Mouse (Mus musculus): ENCODE data around the gene Hoxd9. TPM values are rescaled to one million over a fixed set of nuclear protein-coding genes. Genes with fewer than 3 reads are reported as not detected.

Hoxd9 gene
- total and polyA plus RNA-seq, 3 experiments: not detected

DNA sequence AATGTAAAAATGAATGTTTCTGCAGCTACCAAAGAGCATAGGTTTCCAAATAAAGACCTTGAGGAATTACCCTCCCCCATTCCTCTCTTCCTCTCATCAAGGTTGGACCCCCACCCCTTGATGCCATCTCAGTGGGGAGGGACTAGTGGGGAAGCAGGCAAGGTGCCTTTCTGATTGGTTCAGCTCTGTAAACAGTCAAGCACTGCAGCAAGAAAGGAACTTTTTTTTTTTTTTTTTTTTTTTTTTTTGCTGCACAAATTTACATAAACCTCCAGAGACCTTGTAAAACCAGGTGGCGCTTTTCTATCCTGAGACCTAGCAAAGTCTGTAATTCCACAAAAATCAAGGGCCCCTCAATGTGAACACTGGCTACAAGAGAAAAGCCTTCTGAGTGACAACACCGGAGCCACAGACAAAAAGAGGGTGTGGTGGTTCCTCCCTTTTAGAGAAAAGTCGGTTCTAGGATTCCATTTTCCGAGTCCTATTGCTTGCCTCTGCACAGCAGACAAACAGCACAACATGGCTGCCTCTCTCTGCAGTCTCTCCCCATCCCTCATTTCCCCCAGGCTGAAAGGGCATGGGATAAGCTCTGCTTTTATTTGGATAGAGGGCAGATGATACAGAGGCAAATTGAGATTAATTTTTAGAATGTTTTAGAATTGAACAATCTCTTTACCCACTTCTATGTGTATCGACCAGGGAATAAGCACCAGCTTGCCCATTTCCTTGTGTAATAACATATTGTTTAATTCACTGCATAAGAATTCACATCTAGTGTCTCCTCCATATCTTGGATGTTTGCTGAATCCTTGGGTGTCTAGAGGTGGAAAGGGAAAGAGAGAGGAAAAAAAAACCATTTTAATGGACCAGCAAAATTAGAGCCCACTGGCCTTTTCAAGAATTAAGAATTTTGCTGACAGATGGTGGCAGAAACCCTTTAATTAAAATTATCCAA is 12.2 kb downstream of the Hoxd9 start:
- DNase-seq (ENCODE audit: extremely low read depth): peak; percentile 8
- no peak for TF ChIP-seq CHD2 (IDR thresholded peaks at IDR 0.05; ENCODE audit: low read length)
- TF ChIP-seq PAX5 (IDR thresholded peaks at IDR 0.05; ENCODE audit: low read length): no peak
- peak; percentile 98 for TF ChIP-seq ZNF384 (IDR thresholded peaks at IDR 0.05; ENCODE audit: low read depth, low read length)
- Histone ChIP-seq H3K4me2 (ENCODE audit: insufficient read depth, low read depth, poor library complexity, severe bottlenecking) (peak overlapping the region; percentile 7; the same call in 1 of the 2 replicates), H3K4me1 (ENCODE audit: control insufficient read depth in 1 of 2, insufficient read depth in 2 of 2) (peaks cover 0 to 4% of the 10 kb centered on the region in 2 experiments; a peak in 2 of 4 replicates), H3K79me2 (replicated peaks; ENCODE audit: control insufficient read depth, extremely low read depth, insufficient read depth, poor library complexity, severe bottlenecking) (no peaks in the 10 kb centered on the region), H3K27ac (ENCODE audit: insufficient read depth, low read depth) (no peak overlapping the region), H3K4me3 (replicated peaks in 1 of 3; ENCODE audit: low read depth in 2 of 3, low read length in 2 of 3, poor library complexity in 1 of 3) (no peak overlapping the region), H3K27me3 (replicated peaks) (peaks cover 6% of the 10 kb centered on the region), H3K36me3 (replicated peaks in 1 of 2; ENCODE audit: control insufficient read depth in 1 of 2, insufficient read depth in 1 of 2, low read length in 1 of 2) (no peaks in the 10 kb centered on the region), H3K9me3 (replicated peaks; ENCODE audit: low read length) (peaks cover 4% of the 10 kb centered on the region), H3K9ac (ENCODE audit: insufficient read depth, low read depth) (no peak overlapping the region)
- in situ Hi-C loops (cut with MboI; ENCODE audit: low pct_ligation_motif_present, low pct_unique_long_range_greater_than_20kb, low sequenced_read_pairs) (loop anchor here (25.0 kb wide), 1 partner anchor 878 kb away; no protein-coding TSS in a partner anchor), dilution Hi-C loops (cut with MboI; ENCODE audit: extremely low pct_ligation_motif_present, extremely low pct_unique_long_range_greater_than_20kb, low sequenced_read_pairs) (no loop called here)

DNA sequence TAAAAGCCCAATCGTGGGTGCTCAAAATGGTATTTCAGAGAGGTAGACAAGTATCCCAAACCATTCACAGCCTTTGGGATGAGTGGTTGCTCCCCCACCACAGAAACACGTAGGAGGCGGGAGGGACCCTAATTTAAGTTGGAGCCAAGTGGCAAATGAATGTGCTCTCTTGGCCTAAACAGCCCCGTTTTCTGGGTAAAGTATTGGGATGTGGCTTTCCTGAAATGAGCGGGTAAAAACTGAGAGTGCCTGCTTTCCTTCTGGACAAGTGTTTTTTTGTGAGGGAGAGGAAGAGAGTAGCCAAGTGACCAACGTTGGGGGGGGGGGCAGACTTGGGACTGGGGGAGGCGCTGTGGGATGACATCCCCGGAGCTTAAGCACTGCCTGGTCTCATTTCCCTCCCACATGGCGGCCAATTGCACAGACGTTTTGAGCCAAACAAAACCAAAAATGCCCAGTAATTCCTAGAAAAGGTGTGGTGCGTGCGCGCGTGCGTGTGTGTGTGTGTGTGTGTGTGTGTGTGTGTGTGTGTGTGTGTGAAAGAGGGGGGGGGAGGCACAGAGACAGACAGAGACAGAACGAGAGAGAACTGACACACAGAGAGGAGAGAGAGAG is 13.5 kb downstream of the Hoxd9 start:
- dilution Hi-C loops (cut with MboI; ENCODE audit: extremely low pct_ligation_motif_present, extremely low pct_unique_long_range_greater_than_20kb, low sequenced_read_pairs) (no loop called here), in situ Hi-C loops (cut with MboI; ENCODE audit: low pct_ligation_motif_present, low pct_unique_long_range_greater_than_20kb, low sequenced_read_pairs) (loop anchor here (25.0 kb wide), 1 partner anchor 876 kb away; no protein-coding TSS in a partner anchor)
- Histone ChIP-seq H3K9ac (ENCODE audit: insufficient read depth, low read depth) (no peak overlapping the region), H3K27ac (ENCODE audit: insufficient read depth, low read depth) (no peak overlapping the region), H3K27me3 (replicated peaks) (peaks cover 6% of the 10 kb centered on the region), H3K36me3 (replicated peaks in 1 of 2; ENCODE audit: control insufficient read depth in 1 of 2, insufficient read depth in 1 of 2, low read length in 1 of 2) (no peaks in the 10 kb centered on the region), H3K4me3 (replicated peaks in 1 of 3; ENCODE audit: low read depth in 2 of 3, low read length in 2 of 3, poor library complexity in 1 of 3) (no peak overlapping the region), H3K9me3 (replicated peaks; ENCODE audit: low read length) (peaks cover 4% of the 10 kb centered on the region), H3K4me1 (ENCODE audit: control insufficient read depth in 1 of 2, insufficient read depth in 2 of 2) (peaks cover 0 to 6% of the 10 kb centered on the region in 2 experiments; a peak in 2 of 4 replicates), H3K79me2 (replicated peaks; ENCODE audit: control insufficient read depth, extremely low read depth, insufficient read depth, poor library complexity, severe bottlenecking) (no peaks in the 10 kb centered on the region), H3K4me2 (ENCODE audit: insufficient read depth, low read depth, poor library complexity, severe bottlenecking) (no peak overlapping the region)
- TF ChIP-seq IRF4 (IDR thresholded peaks at IDR 0.05; ENCODE audit: low read depth, low read length) (no peak), USF2 (conservative IDR thresholded peaks at IDR 0.05; ENCODE audit: low read depth, low read length) (no peak), ZKSCAN1 (IDR thresholded peaks at IDR 0.05; ENCODE audit: borderline replicate concordance, low read depth, low read length) (no peak), CTCF (conservative IDR thresholded peaks at IDR 0.05 in 1 of 2, IDR thresholded peaks at IDR 0.05 in 1 of 2; ENCODE audit: low read depth in 2 of 2, low read length in 2 of 2) (no peak), POLR2AphosphoS2 (IDR thresholded peaks at IDR 0.05; ENCODE audit: low read depth, low read length) (no peak), ZMIZ1 (IDR thresholded peaks at IDR 0.05; ENCODE audit: low read depth, low read length) (no peak), ETS1 (conservative IDR thresholded peaks at IDR 0.05; ENCODE audit: low read depth, low read length) (no peak), MAX (IDR thresholded peaks at IDR 0.05; ENCODE audit: low read length) (no peak), TCF12 (IDR thresholded peaks at IDR 0.05; ENCODE audit: low read depth, low read length) (no peak), JUND (conservative IDR thresholded peaks at IDR 0.05; ENCODE audit: low read depth, low read length) (no peak), ZC3H11A (IDR thresholded peaks at IDR 0.05; ENCODE audit: low read depth, low read length) (no peak), EP300 (IDR thresholded peaks at IDR 0.05; ENCODE audit: low read length) (no peak), BHLHE40 (IDR thresholded peaks at IDR 0.05; ENCODE audit: low read depth, low read length) (no peak), SMC3 (IDR thresholded peaks at IDR 0.05; ENCODE audit: low read depth, low read length) (no peak), KAT2A (IDR thresholded peaks at IDR 0.05; ENCODE audit: insufficient replicate concordance, low read length) (no peak)
- DNase-seq (ENCODE audit: extremely low read depth): no peak

All from CH12.LX (cell line).